Mouse (Mus musculus): ENCODE results near the gene Imp4. TPM values are rescaled to one million over a fixed set of nuclear protein-coding genes. Genes with fewer than 3 reads are reported as not detected.

Gene Imp4
- polyA plus RNA-seq (2015; fragmentation: Nextera tagmentation; extraction: Ambion mirVana) = 66.7 and 67.0 TPM in 2 replicates

- Histone ChIP-seq H3K4me3 (peak within 1 kb of the TSS; percentile 63), H3K4me2 (peak within 1 kb of the TSS; percentile 76), H3K9ac (peak within 1 kb of the TSS; percentile 69), H3K4me1 (peaks cover 24% of the 10 kb centered on the region), H3K36me3 (ENCODE audit: poor library complexity, severe bottlenecking) (peaks cover 34% of the 10 kb centered on the region), H3K27ac (peak within 1 kb of the TSS; percentile 61; the same call in 1 of the 2 replicates), H3K27me3 (no peaks in the 10 kb centered on the region), H3K9me3 (replicated peaks) (no peaks in the 10 kb centered on the region)
- WGBS = under 1% methylated on average over 48 of the region's 48 CpGs
- peak; percentile 96 for ATAC-seq
These were observed at the start of gene Imp4, which contains the start of gene Ccdc115 for GRCm38 (mm10) chr1:34439215-34439960. Gene Imp4 (plus strand): TSS chr1:34439851. Gene Ccdc115 (minus strand): TSS chr1:34439672.

- 73% methylated on average over 4 of the region's 4 CpGs for WGBS
- ATAC-seq = peak; percentile 77
These were observed 43.3 kb upstream of the Imp4 start for GRCm38 (mm10) chr1:34396321-34396720.

GRCm38 (mm10) chr1:34399182-34399953, 40.3 kb upstream of the Imp4 start:
- ATAC-seq = peak; percentile 76
- peaks cover 15% of the 10 kb centered on the region for H3K4me1 ChIP-seq
- H3K4me3 ChIP-seq = no peak overlapping the region
- H3K4me2 ChIP-seq = no peak overlapping the region; the same call in 1 of the 2 replicates
- no peaks in the 10 kb centered on the region for H3K9me3 ChIP-seq (replicated peaks)
- no peak overlapping the region for H3K27ac ChIP-seq
- 20% methylated on average over 11 of the region's 11 CpGs for WGBS
- H3K36me3 ChIP-seq (ENCODE audit: poor library complexity, severe bottlenecking) = no peaks in the 10 kb centered on the region
- 0 out of 2 replicates have a peak overlapping the region, but pooled peaks have one; percentile 14 for H3K9ac ChIP-seq
- no peaks in the 10 kb centered on the region for H3K27me3 ChIP-seq

More at GRCm38 (mm10) chr1:34396321-34396720, 43.3 kb upstream of the Imp4 start:
- Histone ChIP-seq H3K27ac (no peak overlapping the region; the same call in 1 of the 2 replicates), H3K9ac (no peak overlapping the region), H3K4me2 (no peak overlapping the region), H3K4me3 (no peak overlapping the region), H3K9me3 (replicated peaks) (no peaks in the 10 kb centered on the region), H3K4me1 (peaks cover 15% of the 10 kb centered on the region), H3K27me3 (no peaks in the 10 kb centered on the region), H3K36me3 (ENCODE audit: poor library complexity, severe bottlenecking) (no peaks in the 10 kb centered on the region)

- no peak for ATAC-seq
These were observed 11.2 kb upstream of the Imp4 start for GRCm38 (mm10) chr1:34428466-34428865.

GRCm38 (mm10) chr1:34429281-34429680, 10.4 kb upstream of the Imp4 start:
- WGBS = 94% methylated on average over 4 of the region's 4 CpGs
- peaks cover 28% of the 10 kb centered on the region for H3K36me3 ChIP-seq (ENCODE audit: poor library complexity, severe bottlenecking)
- H3K9ac ChIP-seq = no peak overlapping the region
- no peaks in the 10 kb centered on the region for H3K27me3 ChIP-seq
- peaks cover 45% of the 10 kb centered on the region for H3K9me3 ChIP-seq (replicated peaks)
- no peak overlapping the region for H3K4me3 ChIP-seq
- ATAC-seq = no peak
- no peak overlapping the region for H3K4me2 ChIP-seq
- H3K4me1 ChIP-seq = peaks cover 17% of the 10 kb centered on the region
- H3K27ac ChIP-seq = no peak overlapping the region

More at GRCm38 (mm10) chr1:34428466-34428865, 11.2 kb upstream of the Imp4 start:
- Histone ChIP-seq H3K4me2 (no peak overlapping the region), H3K36me3 (ENCODE audit: poor library complexity, severe bottlenecking) (peaks cover 28% of the 10 kb centered on the region), H3K27me3 (no peaks in the 10 kb centered on the region), H3K9me3 (replicated peaks) (peaks cover 45% of the 10 kb centered on the region), H3K27ac (no peak overlapping the region), H3K4me1 (peaks cover 9% of the 10 kb centered on the region; the same call in 1 of the 2 replicates), H3K4me3 (no peak overlapping the region), H3K9ac (no peak overlapping the region)
- WGBS = 92% methylated on average over 2 of the region's 2 CpGs

GRCm38 (mm10) chr1:34430981-34431380, 8.7 kb upstream of the Imp4 start:
- Histone ChIP-seq H3K4me3 (no peak overlapping the region), H3K27me3 (no peaks in the 10 kb centered on the region), H3K9ac (no peak overlapping the region), H3K36me3 (ENCODE audit: poor library complexity, severe bottlenecking) (peaks cover 28% of the 10 kb centered on the region), H3K4me1 (peaks cover 18% of the 10 kb centered on the region), H3K4me2 (no peak overlapping the region), H3K27ac (no peak overlapping the region), H3K9me3 (replicated peaks) (peaks cover 45% of the 10 kb centered on the region)
- ATAC-seq = no peak
- 98% methylated on average over 3 of the region's 3 CpGs for WGBS

GRCm38 (mm10) chr1:34431431-34431830, 8.2 kb upstream of the Imp4 start:
- peaks cover 45% of the 10 kb centered on the region for H3K9me3 ChIP-seq (replicated peaks)
- peaks cover 28% of the 10 kb centered on the region for H3K36me3 ChIP-seq (ENCODE audit: poor library complexity, severe bottlenecking)
- H3K27ac ChIP-seq = no peak overlapping the region
- H3K4me3 ChIP-seq = no peak overlapping the region
- no peak overlapping the region for H3K4me2 ChIP-seq
- 97% methylated on average over 9 of the region's 9 CpGs for WGBS
- H3K9ac ChIP-seq = no peak overlapping the region
- peaks cover 18% of the 10 kb centered on the region for H3K4me1 ChIP-seq
- no peak for ATAC-seq
- no peaks in the 10 kb centered on the region for H3K27me3 ChIP-seq

- peaks cover 18% of the 10 kb centered on the region for H3K4me1 ChIP-seq
- peak overlapping the region; percentile 81 for H3K27ac ChIP-seq
- H3K4me3 ChIP-seq = peak overlapping the region; percentile 49
- peak overlapping the region; percentile 74; the same call in 1 of the 2 replicates for H3K9ac ChIP-seq
- H3K4me2 ChIP-seq = peak overlapping the region; percentile 72
- peaks cover 41% of the 10 kb centered on the region for H3K9me3 ChIP-seq (replicated peaks)
- ATAC-seq = 0 out of 2 replicates have a peak, but pooled peaks have one; percentile 0
- WGBS = 34% methylated on average over 13 of the region's 13 CpGs
- no peaks in the 10 kb centered on the region for H3K27me3 ChIP-seq
- peaks cover 36% of the 10 kb centered on the region for H3K36me3 ChIP-seq (ENCODE audit: poor library complexity, severe bottlenecking)
These were observed 7.3 kb upstream of the Imp4 start for GRCm38 (mm10) chr1:34432411-34432775.

- Histone ChIP-seq H3K27me3 (no peaks in the 10 kb centered on the region), H3K9ac (peak overlapping the region; percentile 74), H3K36me3 (ENCODE audit: poor library complexity, severe bottlenecking) (peaks cover 38% of the 10 kb centered on the region), H3K4me2 (peak overlapping the region; percentile 72), H3K9me3 (replicated peaks) (peaks cover 36% of the 10 kb centered on the region), H3K27ac (peak overlapping the region; percentile 81), H3K4me3 (peak overlapping the region; percentile 49), H3K4me1 (peaks cover 18% of the 10 kb centered on the region)
- ATAC-seq = peak; percentile 26
- WGBS = 4% methylated on average over 35 of the region's 35 CpGs
These were observed 6.7 kb upstream of the Imp4 start for GRCm38 (mm10) chr1:34432776-34433481.

GRCm38 (mm10) chr1:34433891-34434521, 5.6 kb upstream of the Imp4 start:
- no peaks in the 10 kb centered on the region for H3K27me3 ChIP-seq
- WGBS = 6% methylated on average over 19 of the region's 19 CpGs
- H3K27ac ChIP-seq = peak overlapping the region; percentile 81
- no peak for ATAC-seq
- H3K36me3 ChIP-seq (ENCODE audit: poor library complexity, severe bottlenecking) = peaks cover 37% of the 10 kb centered on the region
- H3K4me3 ChIP-seq = peak overlapping the region; percentile 63
- peaks cover 32% of the 10 kb centered on the region for H3K9me3 ChIP-seq (replicated peaks)
- H3K4me1 ChIP-seq = peaks cover 26% of the 10 kb centered on the region
- H3K4me2 ChIP-seq = peak overlapping the region; percentile 72
- peak overlapping the region; percentile 55 for H3K9ac ChIP-seq

GRCm38 (mm10) chr1:34434660-34435160, 4.9 kb upstream of the Imp4 start:
- Histone ChIP-seq H3K4me3 (peak overlapping the region; percentile 63), H3K27me3 (no peaks in the 10 kb centered on the region), H3K36me3 (ENCODE audit: poor library complexity, severe bottlenecking) (peaks cover 30% of the 10 kb centered on the region), H3K4me2 (peak overlapping the region; percentile 72), H3K9me3 (replicated peaks) (peaks cover 26% of the 10 kb centered on the region), H3K27ac (peak overlapping the region; percentile 87), H3K9ac (peak overlapping the region; percentile 72), H3K4me1 (peaks cover 26% of the 10 kb centered on the region)
- WGBS = under 1% methylated on average over 30 of the region's 30 CpGs
- peak; percentile 48 for ATAC-seq
